Mouse (Mus musculus) heart, adult 2 months (tissue): ENCODE data around the gene Rgl1. TPM values are rescaled to one million over a fixed set of nuclear protein-coding genes. Genes with fewer than 3 reads are reported as not detected.
A peak's percentile ranks its signal among the peaks of the same experiment; 100 is the strongest.
"Not testable (repeated sequence)": the region's sequence is repeated elsewhere in the genome, so short reads cannot be mapped to it uniquely, and the experiment has no call there.

Experiments used
- DNase-seq, 2 experiments: peaks; one replicate each; pipeline ENCODE4 v3.0.0; 2021
- H3K27ac ChIP-seq: fragments of 200-600 bp; 2 replicates; pipeline ENCODE4 v1.8.1; 2022
- H3K27me3 ChIP-seq: fragments of 200-500 bp; 2 replicates; pipeline ENCODE4 v1.6.1; 2012; ENCODE audit warnings: mild to moderate bottlenecking, low read length, inconsistent platforms, mixed read lengths; ENCODE audit not compliant: control insufficient read depth, insufficient read depth
- H3K36me3 ChIP-seq: fragments of 200-500 bp; 2 replicates; pipeline ENCODE4 v1.6.1; 2012; ENCODE audit warnings: low read length, inconsistent platforms; ENCODE audit not compliant: control insufficient read depth, insufficient read depth
- H3K4me1 ChIP-seq: fragments of 200-500 bp; 2 replicates; pipeline ENCODE4 v1.6.1; 2011; ENCODE audit warnings: low read length; ENCODE audit not compliant: control insufficient read depth, insufficient read depth
- H3K4me3 ChIP-seq: fragments of 200-600 bp; 2 replicates; pipeline ENCODE4 v1.8.1; 2022
- H3K79me2 ChIP-seq: fragments of 200-500 bp; replicated peaks from 2 replicates; pipeline ENCODE4 v1.6.1; 2012; ENCODE audit warnings: mild to moderate bottlenecking, inconsistent platforms, low read length, moderate library complexity, mixed read lengths; ENCODE audit not compliant: control insufficient read depth, insufficient read depth
- H3K9ac ChIP-seq: fragments of 200-500 bp; 2 replicates; pipeline ENCODE4 v1.6.1; 2012; ENCODE audit warnings: low read depth, mild to moderate bottlenecking, control low read depth, inconsistent platforms, low read length, mixed read lengths
- CTCF ChIP-seq: fragments of 200-600 bp; IDR thresholded peaks from 2 replicates; pipeline ENCODE4 v1.8.1; 2022; ENCODE audit warnings: antibody characterized with exemption, mild to moderate bottlenecking, moderate library complexity
- EP300 ChIP-seq: fragments of 200-500 bp; IDR thresholded peaks from 2 replicates; pipeline ENCODE4 v1.6.1; 2011; ENCODE audit warnings: low read depth, low read length, control low read depth; ENCODE audit not compliant: insufficient read depth
- POLR2A ChIP-seq: fragments of 200-500 bp; IDR thresholded peaks from 2 replicates; pipeline ENCODE4 v1.6.1; 2011; ENCODE audit warnings: mild to moderate bottlenecking, low read depth, low read length, control low read depth; ENCODE audit not compliant: insufficient read depth
- WGBS: fragments of 180-500 bp; shearing (Covaris S2); methylation state at CpG from one replicate; pipeline ENCODE4 v1.1.7; 2018; 5-methylcytosine and 5-hydroxymethylcytosine counted together
- intact Hi-C: fragments of 180-260 bp; cut with DNase I; formaldehyde crosslinking; loops from one replicate; pipeline ENCODE4 v1.15.1; 2025
- polyA plus RNA-seq: library from polyadenylated mRNA; depleted of rRNA; stranded (reverse); fragments of >200 nt; gene quantifications from 2 replicates; pipeline ENCODE4 v1.2.3, GENCODE M21; 2012
- total RNA-seq, 2 experiments: library from RNA; stranded (reverse); gene quantifications; 2 replicates each; pipeline ENCODE4 v1.2.3; 2021

The Rgl1 gene
- total and polyA plus RNA-seq, 3 experiments: 14.9 to 33.2 (median 28.4) TPM

- H3K27me3 ChIP-seq: no peaks in the 10 kb centered on the region
- H3K4me1 ChIP-seq: no peaks in the 10 kb centered on the region; the same call in 1 of the 2 replicates
- no peak overlapping the region for H3K9ac ChIP-seq
- DNase-seq: no peak
- H3K27ac ChIP-seq: no peak overlapping the region
- H3K36me3 ChIP-seq: no peaks in the 10 kb centered on the region
- intact Hi-C loops: no loop called here
- WGBS: 74% methylated on average over 4 of the region's 4 CpGs
- TF ChIP-seq POLR2A: no peak
- no peak for TF ChIP-seq EP300
- TF ChIP-seq CTCF: no peak
- no peak overlapping the region for H3K4me3 ChIP-seq
- no peaks in the 10 kb centered on the region for H3K79me2 ChIP-seq
These were observed 22.0 kb upstream of the Rgl1 start for GRCm38 (mm10) chr1:152788121-152788660.

GRCm38 (mm10) chr1:152786953-152787352, 20.8 kb upstream of the Rgl1 start:
- no peak overlapping the region for H3K9ac ChIP-seq
- TF ChIP-seq CTCF (no peak), POLR2A (no peak), EP300 (no peak)
- intact Hi-C loops: no loop called here
- H3K79me2 ChIP-seq: no peaks in the 10 kb centered on the region
- DNase-seq: peak in 1 of 2 experiments; percentile 10
- no peaks in the 10 kb centered on the region; the same call in 1 of the 2 replicates for H3K4me1 ChIP-seq
- WGBS: 87% methylated on average over 4 of the region's 4 CpGs
- no peak overlapping the region for H3K4me3 ChIP-seq
- no peaks in the 10 kb centered on the region for H3K36me3 ChIP-seq
- H3K27me3 ChIP-seq: no peaks in the 10 kb centered on the region
- no peak overlapping the region for H3K27ac ChIP-seq

GRCm38 (mm10) chr1:152785446-152785845, 19.3 kb upstream of the Rgl1 start:
- H3K27me3 ChIP-seq, H3K27ac ChIP-seq, H3K4me1 ChIP-seq, H3K4me3 ChIP-seq, H3K9ac ChIP-seq, H3K79me2 ChIP-seq, intact Hi-C loops, H3K36me3 ChIP-seq, DNase-seq: not testable (repeated sequence)
- 75% methylated on average over 3 of the region's 3 CpGs for WGBS

- Histone ChIP-seq H3K4me3 (no peak overlapping the region), H3K9ac (no peak overlapping the region), H3K36me3 (no peaks in the 10 kb centered on the region), H3K79me2 (no peaks in the 10 kb centered on the region), H3K27me3 (no peaks in the 10 kb centered on the region), H3K4me1 (no peaks in the 10 kb centered on the region), H3K27ac (no peak overlapping the region)
- TF ChIP-seq EP300 (no peak), POLR2A (no peak), CTCF (no peak)
- no peak for DNase-seq
- WGBS: 94% methylated on average over 8 of the region's 8 CpGs
- intact Hi-C loops: no loop called here
These were observed 18.5 kb upstream of the Rgl1 start for GRCm38 (mm10) chr1:152784620-152785019.

- intact Hi-C loops: no loop called here
- H3K79me2 ChIP-seq: no peaks in the 10 kb centered on the region
- no peaks in the 10 kb centered on the region for H3K36me3 ChIP-seq
- H3K4me3 ChIP-seq: no peak overlapping the region
- H3K4me1 ChIP-seq: no peaks in the 10 kb centered on the region; the same call in 1 of the 2 replicates
- WGBS: 13% methylated on average over 10 of the region's 10 CpGs
- H3K27me3 ChIP-seq: no peaks in the 10 kb centered on the region
- peak; percentile 80 to 84 for DNase-seq
- no peak overlapping the region for H3K9ac ChIP-seq
- no peak overlapping the region for H3K27ac ChIP-seq
- TF ChIP-seq EP300: 0 out of 2 replicates have a peak, but pooled peaks have one; percentile 23
- TF ChIP-seq POLR2A: no peak
- TF ChIP-seq CTCF: peak; percentile 93
These were observed 13.1 kb upstream of the Rgl1 start for GRCm38 (mm10) chr1:152779071-152779737.

GRCm38 (mm10) chr1:152774601-152775000, 8.4 kb upstream of the Rgl1 start:
- H3K9ac ChIP-seq, intact Hi-C loops, H3K27me3 ChIP-seq, H3K27ac ChIP-seq, H3K79me2 ChIP-seq, H3K4me3 ChIP-seq, H3K4me1 ChIP-seq: not testable (repeated sequence)
- 74% methylated on average over 3 of the region's 3 CpGs for WGBS
- DNase-seq: peak in 1 of 2 experiments; percentile 12
- H3K36me3 ChIP-seq: peaks cover 10% of the 10 kb centered on the region
